Mouse (Mus musculus): ENCODE data around the gene Esr2. TPM values are rescaled to one million over a fixed set of nuclear protein-coding genes. Genes with fewer than 3 reads are reported as not detected.

Esr2 gene
- polyA plus RNA-seq, 1 experiment from 2014 or later: 0.05 TPM

- Histone ChIP-seq H3K4me2 (replicated peaks) (no peak overlapping the region), H3K27me3 (replicated peaks) (no peaks in the 10 kb centered on the region), H3K4me1 (replicated peaks) (0 out of 2 replicates have a peak, but pooled peaks cover 4% of the 10 kb centered on the region), H3K36me3 (peaks cover 2% of the 10 kb centered on the region; the same call in 1 of the 2 replicates), H3K9me3 (no peaks in the 10 kb centered on the region), H3K4me3 (replicated peaks) (no peak overlapping the region), H3K27ac (no peak overlapping the region), H3K9ac (no peak overlapping the region)
- 59% methylated on average over 30 of the region's 30 CpGs for WGBS
- ATAC-seq: no peak
Observed at GRCm38 (mm10) chr12:76095117-76096035, 81.7 kb downstream of the Esr2 start.

- WGBS: 81% methylated on average over 15 of the region's 15 CpGs
Observed at GRCm38 (mm10) chr12:76093613-76094588, 83.2 kb downstream of the Esr2 start.

GRCm38 (mm10) chr12:76092789-76093466 lies 84.1 kb downstream of the Esr2 start:
- 67% methylated on average over 11 of the region's 11 CpGs for WGBS
- ATAC-seq: peak; percentile 65
- Histone ChIP-seq H3K27me3 (replicated peaks) (no peaks in the 10 kb centered on the region), H3K4me1 (replicated peaks) (0 out of 2 replicates have a peak, but pooled peaks cover 4% of the 10 kb centered on the region), H3K9me3 (no peaks in the 10 kb centered on the region), H3K27ac (no peak overlapping the region), H3K4me3 (replicated peaks) (no peak overlapping the region), H3K4me2 (replicated peaks) (no peak overlapping the region), H3K9ac (no peak overlapping the region), H3K36me3 (0 out of 2 replicates have a peak, but pooled peaks cover 2% of the 10 kb centered on the region)

More at GRCm38 (mm10) chr12:76093613-76094588, 83.2 kb downstream of the Esr2 start:
- Histone ChIP-seq H3K27ac (no peak overlapping the region), H3K36me3 (0 out of 2 replicates have a peak, but pooled peaks cover 2% of the 10 kb centered on the region), H3K4me3 (replicated peaks) (no peak overlapping the region), H3K4me2 (replicated peaks) (no peak overlapping the region), H3K4me1 (replicated peaks) (0 out of 2 replicates have a peak, but pooled peaks cover 4% of the 10 kb centered on the region), H3K9me3 (no peaks in the 10 kb centered on the region), H3K9ac (no peak overlapping the region), H3K27me3 (replicated peaks) (no peaks in the 10 kb centered on the region)
- ATAC-seq: peak; percentile 81

- Histone ChIP-seq H3K9me3 (no peaks in the 10 kb centered on the region), H3K9ac (no peak overlapping the region), H3K4me1 (replicated peaks) (no peaks in the 10 kb centered on the region), H3K27ac (no peak overlapping the region), H3K4me2 (replicated peaks) (no peak overlapping the region), H3K36me3 (no peaks in the 10 kb centered on the region), H3K4me3 (replicated peaks) (no peak overlapping the region), H3K27me3 (replicated peaks) (no peaks in the 10 kb centered on the region)
- WGBS: 86% methylated on average over 13 of the region's 13 CpGs
- ATAC-seq: no peak
Observed at GRCm38 (mm10) chr12:76087025-76087424, 90.0 kb downstream of the Esr2 start.

- no peak for ATAC-seq
- no peaks in the 10 kb centered on the region for H3K4me1 ChIP-seq (replicated peaks)
- no peak overlapping the region for H3K4me3 ChIP-seq (replicated peaks)
- WGBS: 72% methylated on average over 15 of the region's 15 CpGs
- H3K36me3 ChIP-seq: no peaks in the 10 kb centered on the region
- no peak overlapping the region for H3K4me2 ChIP-seq (replicated peaks)
- H3K27ac ChIP-seq: no peak overlapping the region
- no peaks in the 10 kb centered on the region for H3K9me3 ChIP-seq
- H3K27me3 ChIP-seq (replicated peaks): no peaks in the 10 kb centered on the region
- H3K9ac ChIP-seq: no peak overlapping the region
Observed at GRCm38 (mm10) chr12:76085956-76086905, 90.8 kb downstream of the Esr2 start.

GRCm38 (mm10) chr12:76085066-76085465 lies 92.0 kb downstream of the Esr2 start:
- WGBS: 76% methylated on average over 9 of the region's 9 CpGs
- no peaks in the 10 kb centered on the region for H3K36me3 ChIP-seq
- no peak for ATAC-seq

GRCm38 (mm10) chr12:76081557-76082211 lies 95.4 kb downstream of the Esr2 start:
- Histone ChIP-seq H3K9ac (peak overlapping the region; percentile 29; the same call in 1 of the 2 replicates), H3K9me3 (no peaks in the 10 kb centered on the region), H3K4me1 (replicated peaks) (0 out of 2 replicates have a peak, but pooled peaks cover 5% of the 10 kb centered on the region), H3K27me3 (replicated peaks) (no peaks in the 10 kb centered on the region), H3K4me2 (replicated peaks) (peak overlapping the region; percentile 66), H3K36me3 (peaks cover 6% of the 10 kb centered on the region; the same call in 1 of the 2 replicates), H3K27ac (peak overlapping the region; percentile 82), H3K4me3 (replicated peaks) (peak overlapping the region; percentile 28)
- WGBS: 4% methylated on average over 22 of the region's 22 CpGs
- peak; percentile 91 for ATAC-seq

More at GRCm38 (mm10) chr12:76085066-76085465, 92.0 kb downstream of the Esr2 start:
- Histone ChIP-seq H3K27me3 (replicated peaks) (no peaks in the 10 kb centered on the region), H3K4me1 (replicated peaks) (0 out of 2 replicates have a peak, but pooled peaks cover 5% of the 10 kb centered on the region), H3K4me2 (replicated peaks) (no peak overlapping the region), H3K27ac (no peak overlapping the region), H3K4me3 (replicated peaks) (no peak overlapping the region), H3K9ac (no peak overlapping the region), H3K9me3 (no peaks in the 10 kb centered on the region)

- H3K27me3 ChIP-seq (replicated peaks): no peaks in the 10 kb centered on the region
- H3K36me3 ChIP-seq: peaks cover 6% of the 10 kb centered on the region; the same call in 1 of the 2 replicates
- H3K4me3 ChIP-seq (replicated peaks): peak overlapping the region; percentile 28; the same call in 1 of the 2 replicates
- H3K9ac ChIP-seq: no peak overlapping the region
- H3K9me3 ChIP-seq: no peaks in the 10 kb centered on the region
- H3K4me2 ChIP-seq (replicated peaks): peak overlapping the region; percentile 66
- 0 out of 2 replicates have a peak, but pooled peaks cover 5% of the 10 kb centered on the region for H3K4me1 ChIP-seq (replicated peaks)
- WGBS: 37% methylated on average over 14 of the region's 14 CpGs
- peak overlapping the region; percentile 82 for H3K27ac ChIP-seq
- ATAC-seq: peak; percentile 86
Observed at GRCm38 (mm10) chr12:76080876-76081556, 96.0 kb downstream of the Esr2 start.

- Histone ChIP-seq H3K9ac (no peak overlapping the region), H3K4me1 (replicated peaks) (0 out of 2 replicates have a peak, but pooled peaks cover 4% of the 10 kb centered on the region), H3K27me3 (replicated peaks) (no peaks in the 10 kb centered on the region), H3K4me3 (replicated peaks) (no peak overlapping the region), H3K4me2 (replicated peaks) (no peak overlapping the region), H3K27ac (no peak overlapping the region), H3K36me3 (peaks cover 4% of the 10 kb centered on the region; the same call in 1 of the 2 replicates), H3K9me3 (no peaks in the 10 kb centered on the region)
- ATAC-seq: no peak
- WGBS: 67% methylated on average over 7 of the region's 7 CpGs
Observed at GRCm38 (mm10) chr12:76073981-76074380, 103.1 kb downstream of the Esr2 start.
